Mouse (Mus musculus): ENCODE measurements around the gene Gm28729. TPM values are rescaled to one million over a fixed set of nuclear protein-coding genes. Genes with fewer than 3 reads are reported as not detected.
"Not testable (repeated sequence)": the region's sequence is repeated elsewhere in the genome, so short reads cannot be mapped to it uniquely, and the experiment has no call there.

Gene Gm28729
- total RNA-seq, 2 experiments from 2014 or later, result not detected

DNA sequence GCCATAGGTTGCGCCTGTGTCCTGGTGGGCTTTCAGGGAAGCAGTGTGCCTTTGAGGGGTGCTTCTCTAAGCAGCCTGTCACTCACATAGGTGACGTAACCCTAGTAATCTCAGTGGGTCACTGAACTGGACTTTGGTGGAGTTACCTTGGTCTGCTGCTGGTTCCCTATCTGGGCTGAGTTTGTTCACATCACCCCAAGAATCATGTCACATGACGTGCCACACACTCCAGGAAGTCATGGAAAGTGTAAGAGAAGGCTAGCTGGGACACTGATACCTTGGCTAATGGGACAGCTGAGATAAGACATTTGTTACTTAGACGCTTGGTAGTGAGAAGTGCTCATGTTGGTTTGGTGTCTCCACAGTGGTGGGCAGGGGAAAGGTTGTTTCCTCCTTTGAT, 947 bp upstream of the Gm28729 start:
- peak; percentile 13; the same call in 1 of the 2 replicates for ATAC-seq (replicated peaks; ENCODE audit: poor library complexity, severe bottlenecking)

- no peak for ATAC-seq (replicated peaks; ENCODE audit: poor library complexity, severe bottlenecking)
Observed at GRCm38 (mm10) chr9:96523148-96523547, 1.9 kb downstream of the Gm28729 start.

GRCm38 (mm10) chr9:96521574-96521973, 3.5 kb downstream of the Gm28729 start:
- not testable (repeated sequence) for ATAC-seq (replicated peaks; ENCODE audit: poor library complexity, severe bottlenecking)

- ATAC-seq (replicated peaks; ENCODE audit: poor library complexity, severe bottlenecking), result peak; percentile 91
Observed at GRCm38 (mm10) chr9:96517429-96517828, 7.6 kb downstream of the Gm28729 start.

GRCm38 (mm10) chr9:96516806-96517205, 8.3 kb downstream of the Gm28729 start:
- no peak for ATAC-seq (replicated peaks; ENCODE audit: poor library complexity, severe bottlenecking)

- peak; percentile 71 for ATAC-seq (replicated peaks; ENCODE audit: poor library complexity, severe bottlenecking)
Observed at GRCm38 (mm10) chr9:96515737-96516136, 9.3 kb downstream of the Gm28729 start.

DNA sequence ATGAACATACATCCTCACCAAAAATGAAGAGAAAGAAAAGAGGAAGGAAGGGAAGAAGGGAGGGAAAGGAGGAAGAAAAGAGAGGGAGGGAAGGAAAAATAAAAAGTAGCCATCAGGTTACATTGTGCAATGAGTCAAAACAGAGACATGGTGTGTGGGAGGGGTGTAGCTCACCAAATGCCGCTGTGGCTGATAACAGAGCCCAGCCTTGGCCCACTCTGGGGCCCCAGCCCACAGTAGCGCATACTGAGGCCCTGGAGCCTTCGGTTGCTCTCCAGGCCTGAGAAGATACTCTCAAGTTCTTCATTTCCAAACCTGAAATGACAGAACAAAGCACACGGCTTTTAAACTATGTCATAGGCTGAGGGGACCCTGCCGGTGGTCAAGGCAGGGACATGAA, 10.8 kb downstream of the Gm28729 start:
- no peak for ATAC-seq (replicated peaks; ENCODE audit: poor library complexity, severe bottlenecking)

- ATAC-seq (replicated peaks; ENCODE audit: poor library complexity, severe bottlenecking), result no peak
Observed at GRCm38 (mm10) chr9:96506011-96506498, 19.0 kb downstream of the Gm28729 start.

GRCm38 (mm10) chr9:96505156-96505555, 19.9 kb downstream of the Gm28729 start:
- no peak for ATAC-seq (replicated peaks; ENCODE audit: poor library complexity, severe bottlenecking)

DNA sequence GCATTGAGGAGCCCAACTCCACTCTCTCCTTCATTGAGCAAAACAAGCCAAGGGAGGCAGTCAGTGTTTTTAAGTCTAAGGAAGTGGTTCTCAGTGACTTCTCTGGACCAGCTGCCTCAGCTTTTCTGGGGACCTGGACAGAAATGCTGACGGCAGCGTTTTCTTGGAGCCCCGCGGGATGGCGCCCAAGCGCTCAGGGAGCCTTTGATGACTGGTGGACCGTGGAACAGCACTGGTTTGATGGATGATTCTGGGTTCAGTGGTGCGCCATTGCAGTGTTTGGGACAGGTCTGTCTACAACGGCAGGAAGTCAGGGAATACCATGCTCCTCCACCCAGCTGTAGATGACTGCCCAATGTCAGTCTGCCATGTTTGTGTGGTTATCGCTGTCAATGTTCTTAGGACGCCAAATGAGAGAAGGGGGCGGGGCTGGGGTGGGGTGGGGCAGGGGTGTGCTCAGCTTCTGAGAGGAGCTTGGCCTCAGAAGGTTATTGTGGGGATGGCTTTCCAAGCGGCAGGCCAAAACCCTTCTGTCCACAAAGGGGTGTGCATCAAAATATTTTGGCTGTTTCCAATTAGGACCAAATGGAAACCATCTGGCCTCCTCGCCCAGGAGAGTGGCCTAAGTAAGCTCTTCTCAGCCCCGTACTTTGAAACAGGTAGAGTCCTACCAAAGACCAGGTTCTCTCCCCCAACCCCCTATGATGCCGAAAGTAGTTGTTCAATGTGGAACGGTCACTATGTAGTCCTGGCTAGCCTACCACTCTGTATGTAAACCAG, 20.8 kb downstream of the Gm28729 start:
- ATAC-seq (replicated peaks; ENCODE audit: poor library complexity, severe bottlenecking), result no peak

GRCm38 (mm10) chr9:96502856-96503610, 22.0 kb downstream of the Gm28729 start:
- ATAC-seq (replicated peaks; ENCODE audit: poor library complexity, severe bottlenecking), result no peak

DNA sequence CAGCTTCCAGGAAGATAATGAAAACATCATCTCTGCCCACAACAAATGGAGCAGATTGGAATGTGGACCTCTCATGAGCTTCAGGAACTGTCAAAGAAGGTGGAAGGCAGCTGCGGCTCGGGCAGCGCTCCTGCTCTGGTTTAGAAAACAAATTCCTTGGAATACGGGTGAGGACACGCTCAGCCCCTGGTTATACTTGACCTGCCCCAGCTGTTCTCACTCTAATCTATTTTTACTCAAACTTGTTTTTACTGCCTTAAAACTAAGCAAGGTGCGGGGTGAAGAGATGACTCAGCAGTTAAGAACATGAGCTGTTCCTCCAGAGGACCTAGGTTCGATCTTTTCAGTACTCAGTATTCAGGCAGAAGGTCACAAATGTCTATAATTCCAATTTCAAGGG, 23.8 kb downstream of the Gm28729 start:
- ATAC-seq (replicated peaks; ENCODE audit: poor library complexity, severe bottlenecking), result no peak

- ATAC-seq (replicated peaks; ENCODE audit: poor library complexity, severe bottlenecking), result no peak
Observed at GRCm38 (mm10) chr9:96493212-96493611, 31.9 kb downstream of the Gm28729 start.

DNA sequence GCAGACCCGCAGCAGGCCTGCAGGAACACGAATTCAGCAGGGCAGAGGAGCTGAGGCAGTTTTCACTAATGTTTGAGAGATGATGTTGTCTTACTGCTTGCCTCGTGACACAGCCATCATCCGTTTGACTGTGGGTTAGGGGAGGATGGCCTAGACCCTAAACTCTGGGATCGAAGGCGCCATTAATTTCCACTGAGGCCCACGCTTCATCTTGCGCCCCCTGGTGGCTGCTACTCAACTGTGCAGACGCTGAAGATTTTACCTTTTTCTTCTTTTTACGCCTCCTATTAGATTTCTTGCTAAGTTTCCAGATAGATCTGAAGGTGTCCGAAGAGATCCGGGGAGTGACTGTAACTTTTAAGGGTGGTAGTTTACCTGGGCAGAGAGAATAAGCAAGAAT, 33.3 kb downstream of the Gm28729 start:
- peak; percentile 85 for ATAC-seq (replicated peaks; ENCODE audit: poor library complexity, severe bottlenecking)

DNA sequence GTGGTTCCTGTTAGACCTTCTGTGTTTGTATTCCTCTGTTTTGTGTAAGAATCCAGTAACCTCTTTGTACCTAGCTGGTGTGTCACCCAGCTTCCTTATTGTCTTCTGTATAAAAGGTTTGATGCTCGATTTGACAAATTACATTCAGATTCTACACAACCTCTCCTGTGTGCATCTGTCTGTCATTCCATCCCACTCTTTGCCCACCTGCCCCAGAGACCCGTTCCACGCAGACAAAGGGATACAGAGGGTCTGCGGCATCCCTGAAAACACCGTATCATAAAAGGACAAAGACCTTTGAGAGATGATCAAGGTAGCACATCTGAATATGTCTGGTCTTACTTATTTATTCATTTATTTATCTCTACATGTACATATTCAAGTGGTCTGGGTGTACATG, 37.2 kb downstream of the Gm28729 start:
- not testable (repeated sequence) for ATAC-seq (replicated peaks; ENCODE audit: poor library complexity, severe bottlenecking)

DNA sequence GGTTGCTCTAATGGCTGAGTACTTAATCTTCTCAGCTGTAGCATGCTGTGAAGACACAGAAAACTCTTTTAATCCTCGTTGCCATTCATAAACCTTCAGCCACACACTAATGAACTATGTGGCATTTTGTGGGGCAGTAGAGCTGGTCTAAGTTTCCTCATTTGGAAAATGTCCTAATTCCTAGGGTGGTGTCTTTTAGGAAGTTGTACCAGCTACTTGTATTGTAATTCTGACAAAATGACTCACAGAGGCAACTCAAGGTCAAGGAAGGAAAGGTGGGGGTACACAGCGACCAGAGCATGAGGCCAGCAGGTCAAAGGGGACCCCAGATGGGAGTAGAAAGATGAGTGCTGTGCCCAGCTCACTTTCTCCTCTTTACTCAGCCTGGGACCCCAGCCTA, 41.4 kb downstream of the Gm28729 start:
- peak; percentile 45 for ATAC-seq (replicated peaks; ENCODE audit: poor library complexity, severe bottlenecking)

GRCm38 (mm10) chr9:96483028-96483427, 42.0 kb downstream of the Gm28729 start:
- ATAC-seq (replicated peaks; ENCODE audit: poor library complexity, severe bottlenecking), result no peak

GRCm38 (mm10) chr9:96478071-96478888, 46.8 kb downstream of the Gm28729 start, which contains the start of gene Rnf7:
Gene Rnf7, minus strand, starts transcription at chr9:96478675.
- peak; percentile 99 for ATAC-seq (replicated peaks; ENCODE audit: poor library complexity, severe bottlenecking)

DNA sequence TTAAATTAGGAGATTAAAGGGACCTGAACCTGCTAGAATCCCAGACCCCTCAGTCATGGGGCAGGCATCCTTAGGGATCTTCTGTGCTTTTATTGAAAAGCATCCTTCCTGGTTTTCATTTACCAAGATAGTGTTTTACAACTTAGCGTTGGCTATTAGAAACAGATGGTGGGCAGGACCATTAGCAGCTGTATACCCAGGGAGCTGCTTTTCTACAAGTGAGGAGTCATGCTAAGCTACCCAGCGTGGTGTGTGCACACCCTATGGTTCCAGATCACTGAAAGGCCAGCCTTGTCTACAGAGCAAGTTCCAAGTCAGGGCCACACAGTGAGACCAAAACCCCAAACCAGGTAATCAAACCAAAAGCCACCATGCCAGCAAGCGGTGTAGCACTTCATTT, 52.7 kb downstream of the Gm28729 start:
- ATAC-seq (replicated peaks; ENCODE audit: poor library complexity, severe bottlenecking), result no peak

GRCm38 (mm10) chr9:96471681-96472080, 53.4 kb downstream of the Gm28729 start:
- not testable (repeated sequence) for ATAC-seq (replicated peaks; ENCODE audit: poor library complexity, severe bottlenecking)
